Mouse (Mus musculus) CD4-positive, CD25-positive, alpha-beta regulatory T cell, adult 2 months (primary cell): ENCODE results near the gene Ppa2.

ENCODE experiments used
- DNase-seq: peaks from one replicate; pipeline ENCODE4 v3.0.0-alpha.2; 2012; ENCODE audit warnings: low read depth, low spot score

Ppa2 gene

GRCm38 (mm10) chr3:133331184-133331866, 21.4 kb downstream of the Ppa2 start:
- DNase-seq: no peak

GRCm38 (mm10) chr3:133332280-133332679, 22.4 kb downstream of the Ppa2 start:
- peak; percentile 77 for DNase-seq

- no peak for DNase-seq
Measured at GRCm38 (mm10) chr3:133333267-133334170, 23.6 kb downstream of the Ppa2 start.

GRCm38 (mm10) chr3:133334691-133335090, 24.8 kb downstream of the Ppa2 start:
- DNase-seq: no peak

- DNase-seq: no peak
Measured at GRCm38 (mm10) chr3:133335166-133335565, 25.3 kb downstream of the Ppa2 start.

- peak; percentile 59 for DNase-seq
Measured at GRCm38 (mm10) chr3:133336400-133336799, 26.5 kb downstream of the Ppa2 start.

- peak; percentile 35 for DNase-seq
Measured at GRCm38 (mm10) chr3:133338851-133339356, 29.0 kb downstream of the Ppa2 start.

- peak; percentile 57 for DNase-seq
Measured at GRCm38 (mm10) chr3:133339411-133339823, 29.5 kb downstream of the Ppa2 start.

GRCm38 (mm10) chr3:133341106-133341505, 31.2 kb downstream of the Ppa2 start:
- DNase-seq: no peak

- DNase-seq: no peak
Measured at GRCm38 (mm10) chr3:133347535-133347934, 37.6 kb downstream of the Ppa2 start.

GRCm38 (mm10) chr3:133348847-133349246, 38.9 kb downstream of the Ppa2 start:
- DNase-seq: no peak

- no peak for DNase-seq
Measured at GRCm38 (mm10) chr3:133357426-133357974, 47.6 kb downstream of the Ppa2 start.

GRCm38 (mm10) chr3:133357977-133358376, 48.1 kb downstream of the Ppa2 start:
- DNase-seq: no peak

GRCm38 (mm10) chr3:133361406-133361805, 51.5 kb downstream of the Ppa2 start:
- DNase-seq: no peak

- DNase-seq: no peak
Measured at GRCm38 (mm10) chr3:133364138-133364537, 54.2 kb downstream of the Ppa2 start.

GRCm38 (mm10) chr3:133366096-133366495, 56.2 kb downstream of the Ppa2 start:
- DNase-seq: no peak

GRCm38 (mm10) chr3:133378174-133378573, 68.3 kb downstream of the Ppa2 start:
- DNase-seq: no peak

GRCm38 (mm10) chr3:133379997-133380396, 70.1 kb downstream of the Ppa2 start:
- no peak for DNase-seq

- DNase-seq: no peak
Measured at GRCm38 (mm10) chr3:133381519-133381918, 71.6 kb downstream of the Ppa2 start.

GRCm38 (mm10) chr3:133382147-133382546, 72.2 kb downstream of the Ppa2 start:
- no peak for DNase-seq

- no peak for DNase-seq
Measured at GRCm38 (mm10) chr3:133384164-133384708, 74.3 kb downstream of the Ppa2 start.

- DNase-seq: no peak
Measured at GRCm38 (mm10) chr3:133387283-133387682, 77.4 kb downstream of the Ppa2 start.
